Mouse (Mus musculus) midbrain, embryonic 16.5 days (tissue): Measurements from ENCODE around the gene Cd24a. TPM values are rescaled to one million over a fixed set of nuclear protein-coding genes. Genes with fewer than 3 reads are reported as not detected.
A peak's percentile ranks its signal among the peaks of the same experiment; 100 is the strongest.

ENCODE experiments used
- ATAC-seq: fragments of 200-750 bp; cut with Nextera tagmentation; 2 replicates; pipeline ENCODE4 v1.8.0; 2017; ENCODE audit warnings: moderate TSS enrichment
- H3K27ac ChIP-seq: fragments of 300-500 bp; sonication (generic); 2 replicates; pipeline ENCODE4 v1.5.1; 2014; ENCODE audit warnings: mild to moderate bottlenecking, low read length, mixed read lengths
- H3K27me3 ChIP-seq: fragments of 300-500 bp; sonication (generic); 2 replicates; pipeline ENCODE4 v1.6.1; 2014; ENCODE audit warnings: low read depth, low read length, mixed read lengths; ENCODE audit not compliant: control insufficient read depth, insufficient read depth
- H3K36me3 ChIP-seq: fragments of 300-500 bp; sonication (generic); 2 replicates; pipeline ENCODE4 v1.6.1; 2014; ENCODE audit warnings: mild to moderate bottlenecking, low read length, moderate library complexity, mixed read lengths; ENCODE audit not compliant: control insufficient read depth, insufficient read depth
- H3K4me1 ChIP-seq: fragments of 300-500 bp; sonication (generic); 2 replicates; pipeline ENCODE4 v1.6.1; 2014; ENCODE audit warnings: mild to moderate bottlenecking, low read length, mixed read lengths; ENCODE audit not compliant: control insufficient read depth, insufficient read depth
- H3K4me2 ChIP-seq: fragments of 300-500 bp; sonication (generic); 2 replicates; pipeline ENCODE4 v1.6.1; 2014; ENCODE audit warnings: mild to moderate bottlenecking, low read length, mixed read lengths
- H3K4me3 ChIP-seq: fragments of 300-500 bp; sonication (generic); 2 replicates; pipeline ENCODE4 v1.5.1; 2014; ENCODE audit warnings: low read depth, mild to moderate bottlenecking, low read length, moderate library complexity, mixed read lengths
- H3K9ac ChIP-seq: fragments of 300-500 bp; sonication (generic); 2 replicates; pipeline ENCODE4 v1.6.1; 2014; ENCODE audit warnings: low read depth, low read length, mixed read lengths
- H3K9me3 ChIP-seq: fragments of 300-500 bp; sonication (generic); replicated peaks from 2 replicates; pipeline ENCODE4 v1.6.1; 2014; ENCODE audit warnings: mild to moderate bottlenecking, low read length, mixed read lengths; ENCODE audit not compliant: control insufficient read depth, poor library complexity, severe bottlenecking
- WGBS: fragments of 180-500 bp; shearing (Covaris S2); extraction: QIAGEN DNeasy Blood & Tissue Kit; methylation state at CpG from one replicate; pipeline ENCODE4 v1.1.7; 2014; 5-methylcytosine and 5-hydroxymethylcytosine counted together
- polyA plus RNA-seq: library from polyadenylated mRNA; unstranded; fragments of >200 nt; fragmentation: Nextera tagmentation; extraction: Ambion mirVana; gene quantifications from 2 replicates; pipeline ENCODE4 v1.2.1, GENCODE M21; 2015

The Cd24a gene
- polyA plus RNA-seq, 1 experiment from 2014 or later: 660 TPM

DNA sequence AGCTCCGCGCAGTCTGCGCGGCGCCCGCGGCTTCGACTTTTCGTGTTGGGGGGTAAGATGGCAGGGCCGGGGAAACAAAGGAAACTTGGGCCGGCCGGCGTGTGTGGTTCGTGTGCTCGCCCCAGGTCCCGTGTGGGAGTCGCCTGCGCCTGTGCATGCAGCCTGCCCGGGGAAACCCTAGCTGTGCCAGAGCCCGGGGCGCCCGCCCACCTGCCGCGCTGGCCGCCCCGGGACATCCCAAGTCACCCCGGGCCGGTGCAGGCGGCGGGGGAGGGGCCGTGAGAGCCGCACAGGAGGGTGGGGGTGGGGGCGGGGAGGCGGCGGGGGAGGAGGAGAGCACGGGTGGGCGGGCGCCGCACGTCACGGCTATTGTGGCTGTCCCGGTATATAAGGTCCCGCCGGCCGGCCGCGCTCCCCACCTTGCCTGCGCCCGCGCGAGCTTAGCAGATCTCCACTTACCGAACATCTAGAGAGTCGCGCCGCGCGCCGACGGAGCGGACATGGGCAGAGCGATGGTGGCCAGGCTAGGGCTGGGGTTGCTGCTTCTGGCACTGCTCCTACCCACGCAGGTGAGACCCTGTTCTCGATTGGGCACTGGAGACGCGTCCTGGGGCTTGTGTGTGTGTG, 783 bp downstream of the Cd24a start:
- peaks cover 7% of the 10 kb centered on the region for H3K4me1 ChIP-seq
- 0% methylated on average over 37 of the region's 65 CpGs for WGBS
- peaks cover 8% of the 10 kb centered on the region for H3K36me3 ChIP-seq
- peak overlapping the region; percentile 87 for H3K4me3 ChIP-seq
- H3K27ac ChIP-seq: peak overlapping the region; percentile 97
- peak; percentile 89 for ATAC-seq
- peak overlapping the region; percentile 98 for H3K9ac ChIP-seq
- no peaks in the 10 kb centered on the region for H3K9me3 ChIP-seq
- peak overlapping the region; percentile 88 for H3K4me2 ChIP-seq
- H3K27me3 ChIP-seq: no peaks in the 10 kb centered on the region; the same call in 1 of the 2 replicates

- ATAC-seq: peak; percentile 64
- peak overlapping the region; percentile 98 for H3K9ac ChIP-seq
- H3K27ac ChIP-seq: peak overlapping the region; percentile 97
- H3K4me2 ChIP-seq: peak overlapping the region; percentile 88
- H3K9me3 ChIP-seq: no peaks in the 10 kb centered on the region
- H3K27me3 ChIP-seq: no peaks in the 10 kb centered on the region; the same call in 1 of the 2 replicates
- peaks cover 7% of the 10 kb centered on the region for H3K4me1 ChIP-seq
- H3K4me3 ChIP-seq: peak overlapping the region; percentile 87
- WGBS: 0% methylated on average over 41 of the region's 49 CpGs
- peaks cover 13% of the 10 kb centered on the region for H3K36me3 ChIP-seq
Measured at GRCm38 (mm10) chr10:43579381-43580261, 1.5 kb downstream of the Cd24a start.

DNA sequence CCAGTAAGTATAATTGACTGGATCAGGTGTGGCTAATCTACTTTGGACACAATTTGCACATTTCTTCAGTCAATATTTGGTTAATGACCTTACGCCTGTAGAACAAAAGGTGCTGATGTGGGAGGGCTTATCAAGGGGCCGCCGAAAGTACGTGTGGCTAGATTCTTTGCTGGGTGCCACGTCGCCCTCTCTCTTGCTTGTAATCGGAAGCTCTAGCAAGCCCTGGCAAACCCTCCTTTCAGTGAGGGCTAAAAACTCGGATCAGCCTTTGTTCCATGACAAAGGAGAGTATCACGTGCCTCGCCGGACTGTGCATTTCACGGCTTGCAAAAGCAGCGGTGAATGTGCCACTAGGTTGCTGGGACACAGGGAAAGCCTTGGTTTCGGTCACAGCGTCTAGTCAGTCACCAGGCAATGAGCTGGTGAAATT, 2.6 kb downstream of the Cd24a start:
- Histone ChIP-seq H3K27me3 (no peaks in the 10 kb centered on the region; the same call in 1 of the 2 replicates), H3K9me3 (no peaks in the 10 kb centered on the region), H3K36me3 (peaks cover 16% of the 10 kb centered on the region), H3K27ac (peak overlapping the region; percentile 97), H3K4me1 (peaks cover 7% of the 10 kb centered on the region), H3K4me2 (peak overlapping the region; percentile 88), H3K4me3 (peak overlapping the region; percentile 87), H3K9ac (peak overlapping the region; percentile 98)
- under 1% methylated on average over 15 of the region's 15 CpGs for WGBS
- ATAC-seq: peak; percentile 52

- Histone ChIP-seq H3K27ac (peak overlapping the region; percentile 97), H3K4me1 (peaks cover 7% of the 10 kb centered on the region), H3K9ac (peak overlapping the region; percentile 98), H3K9me3 (no peaks in the 10 kb centered on the region), H3K4me3 (peak overlapping the region; percentile 87), H3K36me3 (peaks cover 16% of the 10 kb centered on the region), H3K4me2 (peak overlapping the region; percentile 88), H3K27me3 (no peaks in the 10 kb centered on the region; the same call in 1 of the 2 replicates)
- no peak for ATAC-seq
- 21% methylated on average over 3 of the region's 3 CpGs for WGBS
Measured at GRCm38 (mm10) chr10:43581260-43581659, 3.2 kb downstream of the Cd24a start.

- H3K27ac ChIP-seq: no peak overlapping the region
- H3K36me3 ChIP-seq: peaks cover 16% of the 10 kb centered on the region
- H3K4me2 ChIP-seq: no peak overlapping the region
- WGBS: 94% methylated on average over 4 of the region's 4 CpGs
- H3K9ac ChIP-seq: no peak overlapping the region
- no peak overlapping the region for H3K4me3 ChIP-seq
- no peaks in the 10 kb centered on the region for H3K27me3 ChIP-seq
- H3K4me1 ChIP-seq: no peaks in the 10 kb centered on the region; the same call in 1 of the 2 replicates
- ATAC-seq: no peak
- H3K9me3 ChIP-seq: no peaks in the 10 kb centered on the region
Measured at GRCm38 (mm10) chr10:43584538-43584937, 6.5 kb downstream of the Cd24a start.

- Histone ChIP-seq H3K4me2 (no peak overlapping the region), H3K36me3 (peaks cover 10% of the 10 kb centered on the region), H3K9ac (no peak overlapping the region), H3K9me3 (no peaks in the 10 kb centered on the region), H3K27ac (no peak overlapping the region), H3K4me1 (no peaks in the 10 kb centered on the region), H3K4me3 (no peak overlapping the region), H3K27me3 (no peaks in the 10 kb centered on the region)
- no peak for ATAC-seq
- 71% methylated on average over 8 of the region's 8 CpGs for WGBS
Measured at GRCm38 (mm10) chr10:43588470-43589177, 10.5 kb downstream of the Cd24a start.

- Histone ChIP-seq H3K27ac (no peak overlapping the region), H3K4me2 (no peak overlapping the region), H3K9me3 (no peaks in the 10 kb centered on the region), H3K9ac (no peak overlapping the region), H3K4me1 (no peaks in the 10 kb centered on the region), H3K27me3 (no peaks in the 10 kb centered on the region), H3K4me3 (no peak overlapping the region), H3K36me3 (no peaks in the 10 kb centered on the region)
- 89% methylated on average over 10 of the region's 10 CpGs for WGBS
- no peak for ATAC-seq
Measured at GRCm38 (mm10) chr10:43591477-43591876, 13.4 kb downstream of the Cd24a start.

- Histone ChIP-seq H3K4me1 (no peaks in the 10 kb centered on the region), H3K9ac (no peak overlapping the region), H3K4me3 (no peak overlapping the region), H3K36me3 (no peaks in the 10 kb centered on the region), H3K27ac (no peak overlapping the region), H3K4me2 (no peak overlapping the region), H3K9me3 (no peaks in the 10 kb centered on the region), H3K27me3 (no peaks in the 10 kb centered on the region)
- no peak for ATAC-seq
- 84% methylated on average over 5 of the region's 5 CpGs for WGBS
Measured at GRCm38 (mm10) chr10:43593182-43593581, 15.1 kb downstream of the Cd24a start.
